Mouse (Mus musculus) small intestine, adult 2 months (tissue): ENCODE measurements around the gene Ppcdc.

ENCODE experiments used
- CTCF ChIP-seq: fragments of 200-500 bp; IDR thresholded peaks from 2 replicates; pipeline ENCODE4 v1.5.1; 2012; ENCODE audit warnings: low read depth, mild to moderate bottlenecking, control low read depth, inconsistent platforms, low read length, moderate library complexity, mixed read lengths; ENCODE audit not compliant: insufficient replicate concordance, insufficient read length; ENCODE audit errors: extremely low read depth
- POLR2A ChIP-seq: fragments of 200-500 bp; IDR thresholded peaks from 2 replicates; pipeline ENCODE4 v1.6.1; 2012; ENCODE audit warnings: low read depth, mild to moderate bottlenecking, control low read depth, inconsistent platforms, low read length, moderate library complexity

- TF ChIP-seq POLR2A (no peak), CTCF (no peak)
These were observed 100.2 kb downstream of the Ppcdc start for GRCm38 (mm10) chr9:57339577-57340210.
